Mouse (Mus musculus): ENCODE results near the gene Casd1.

- no peak for TF ChIP-seq ELF1 (IDR thresholded peaks at IDR 0.05; ENCODE audit: low read depth, low read length)
- TF ChIP-seq CTCF (conservative IDR thresholded peaks at IDR 0.05 in 1 of 2, IDR thresholded peaks at IDR 0.05 in 1 of 2; ENCODE audit: low read depth in 2 of 2, low read length in 2 of 2): no peak
- TF ChIP-seq MAFK (IDR thresholded peaks at IDR 0.05; ENCODE audit: insufficient replicate concordance, low read length): no peak
- no peak for TF ChIP-seq POLR2A (IDR thresholded peaks at IDR 0.05; ENCODE audit: low read depth, low read length)
- TF ChIP-seq ZC3H11A (IDR thresholded peaks at IDR 0.05; ENCODE audit: low read depth, low read length): no peak
- TF ChIP-seq CHD2 (IDR thresholded peaks at IDR 0.05; ENCODE audit: low read length): no peak
- TF ChIP-seq MYC (IDR thresholded peaks at IDR 0.05; ENCODE audit: low read depth, low read length): no peak
Observed at GRCm38 (mm10) chr6:4680576-4680975, 79.9 kb downstream of the Casd1 start.
